Mouse (Mus musculus): ENCODE measurements around the gene Eci2. TPM values are rescaled to one million over a fixed set of nuclear protein-coding genes. Genes with fewer than 3 reads are reported as not detected.
A peak's percentile ranks its signal among the peaks of the same experiment; 100 is the strongest.

Eci2 gene
- polyA plus RNA-seq, 1 experiment = 82.4 TPM

GRCm38 (mm10) chr13:35058145-35058544 is 31.2 kb upstream of the Eci2 start:
- H3K27ac ChIP-seq (ENCODE audit: control insufficient read depth, insufficient read depth, low read length) = no peak overlapping the region
- H3K36me3 ChIP-seq (ENCODE audit: control insufficient read depth, insufficient read depth, low read length) = no peaks in the 10 kb centered on the region
- H3K4me1 ChIP-seq (replicated peaks; ENCODE audit: control insufficient read depth, insufficient read depth, low read length) = peaks cover 2% of the 10 kb centered on the region; the same call in 1 of the 2 replicates
- WGBS = 54% methylated on average over 5 of the region's 5 CpGs
- H3K4me3 ChIP-seq (ENCODE audit: control insufficient read depth, insufficient read depth, low read length) = no peak overlapping the region
- no peak for TF ChIP-seq POLR2A (IDR thresholded peaks at IDR 0.05; ENCODE audit: control insufficient read depth, extremely low read depth, insufficient read depth, low read length, poor library complexity)
- TF ChIP-seq CTCF (IDR thresholded peaks at IDR 0.05; ENCODE audit: borderline replicate concordance, control insufficient read depth, extremely low read depth, insufficient read depth, low read length, poor library complexity) = no peak
- H3K27me3 ChIP-seq (ENCODE audit: control insufficient read depth, insufficient read depth, low read length) = no peaks in the 10 kb centered on the region
- DNase-seq = no peak

GRCm38 (mm10) chr13:35036486-35036885 is 9.6 kb upstream of the Eci2 start:
- H3K27ac ChIP-seq (ENCODE audit: control insufficient read depth, insufficient read depth, low read length) = peak overlapping the region; percentile 97
- H3K4me3 ChIP-seq (ENCODE audit: control insufficient read depth, insufficient read depth, low read length) = no peak overlapping the region
- no peaks in the 10 kb centered on the region for H3K36me3 ChIP-seq (ENCODE audit: control insufficient read depth, insufficient read depth, low read length)
- peaks cover 57% of the 10 kb centered on the region for H3K4me1 ChIP-seq (replicated peaks; ENCODE audit: control insufficient read depth, insufficient read depth, low read length)
- no peak for DNase-seq
- no peak for TF ChIP-seq POLR2A (IDR thresholded peaks at IDR 0.05; ENCODE audit: control insufficient read depth, extremely low read depth, insufficient read depth, low read length, poor library complexity)
- no peak for TF ChIP-seq CTCF (IDR thresholded peaks at IDR 0.05; ENCODE audit: borderline replicate concordance, control insufficient read depth, extremely low read depth, insufficient read depth, low read length, poor library complexity)
- 83% methylated on average over 5 of the region's 5 CpGs for WGBS
- H3K27me3 ChIP-seq (ENCODE audit: control insufficient read depth, insufficient read depth, low read length) = no peaks in the 10 kb centered on the region

- Histone ChIP-seq H3K36me3 (ENCODE audit: control insufficient read depth, insufficient read depth, low read length) (no peaks in the 10 kb centered on the region), H3K27me3 (ENCODE audit: control insufficient read depth, insufficient read depth, low read length) (no peaks in the 10 kb centered on the region), H3K4me1 (replicated peaks; ENCODE audit: control insufficient read depth, insufficient read depth, low read length) (peaks cover 55% of the 10 kb centered on the region), H3K27ac (ENCODE audit: control insufficient read depth, insufficient read depth, low read length) (peak overlapping the region; percentile 97), H3K4me3 (ENCODE audit: control insufficient read depth, insufficient read depth, low read length) (no peak overlapping the region)
- peak; percentile 42 for DNase-seq
- no peak for TF ChIP-seq CTCF (IDR thresholded peaks at IDR 0.05; ENCODE audit: borderline replicate concordance, control insufficient read depth, extremely low read depth, insufficient read depth, low read length, poor library complexity)
- no peak for TF ChIP-seq POLR2A (IDR thresholded peaks at IDR 0.05; ENCODE audit: control insufficient read depth, extremely low read depth, insufficient read depth, low read length, poor library complexity)
- WGBS = 6% methylated on average over 4 of the region's 4 CpGs
Measured at GRCm38 (mm10) chr13:35035731-35036130, 8.8 kb upstream of the Eci2 start.

- DNase-seq = no peak
- WGBS = 71% methylated on average over 4 of the region's 4 CpGs
- no peak for TF ChIP-seq CTCF (IDR thresholded peaks at IDR 0.05; ENCODE audit: borderline replicate concordance, control insufficient read depth, extremely low read depth, insufficient read depth, low read length, poor library complexity)
- no peak for TF ChIP-seq POLR2A (IDR thresholded peaks at IDR 0.05; ENCODE audit: control insufficient read depth, extremely low read depth, insufficient read depth, low read length, poor library complexity)
Measured at GRCm38 (mm10) chr13:35033571-35033970, 6.7 kb upstream of the Eci2 start.

GRCm38 (mm10) chr13:35031684-35032082 is 4.8 kb upstream of the Eci2 start:
- TF ChIP-seq CTCF (IDR thresholded peaks at IDR 0.05; ENCODE audit: borderline replicate concordance, control insufficient read depth, extremely low read depth, insufficient read depth, low read length, poor library complexity) (peak; percentile 54; the same call in 1 of the 2 replicates), POLR2A (IDR thresholded peaks at IDR 0.05; ENCODE audit: control insufficient read depth, extremely low read depth, insufficient read depth, low read length, poor library complexity) (no peak)
- peak; percentile 58 for DNase-seq
- Histone ChIP-seq H3K36me3 (ENCODE audit: control insufficient read depth, insufficient read depth, low read length) (no peaks in the 10 kb centered on the region), H3K27ac (ENCODE audit: control insufficient read depth, insufficient read depth, low read length) (no peak overlapping the region), H3K4me3 (ENCODE audit: control insufficient read depth, insufficient read depth, low read length) (no peak overlapping the region), H3K27me3 (ENCODE audit: control insufficient read depth, insufficient read depth, low read length) (no peaks in the 10 kb centered on the region), H3K4me1 (replicated peaks; ENCODE audit: control insufficient read depth, insufficient read depth, low read length) (peaks cover 50% of the 10 kb centered on the region)
- 78% methylated on average over 4 of the region's 4 CpGs for WGBS

More at GRCm38 (mm10) chr13:35033571-35033970, 6.7 kb upstream of the Eci2 start:
- Histone ChIP-seq H3K27ac (ENCODE audit: control insufficient read depth, insufficient read depth, low read length) (peak overlapping the region; percentile 97), H3K4me1 (replicated peaks; ENCODE audit: control insufficient read depth, insufficient read depth, low read length) (peaks cover 49% of the 10 kb centered on the region), H3K36me3 (ENCODE audit: control insufficient read depth, insufficient read depth, low read length) (no peaks in the 10 kb centered on the region), H3K27me3 (ENCODE audit: control insufficient read depth, insufficient read depth, low read length) (no peaks in the 10 kb centered on the region), H3K4me3 (ENCODE audit: control insufficient read depth, insufficient read depth, low read length) (no peak overlapping the region)

- Histone ChIP-seq H3K4me1 (replicated peaks; ENCODE audit: control insufficient read depth, insufficient read depth, low read length) (peaks cover 46% of the 10 kb centered on the region), H3K4me3 (ENCODE audit: control insufficient read depth, insufficient read depth, low read length) (no peak overlapping the region), H3K27ac (ENCODE audit: control insufficient read depth, insufficient read depth, low read length) (no peak overlapping the region), H3K27me3 (ENCODE audit: control insufficient read depth, insufficient read depth, low read length) (no peaks in the 10 kb centered on the region), H3K36me3 (ENCODE audit: control insufficient read depth, insufficient read depth, low read length) (no peaks in the 10 kb centered on the region)
- 95% methylated on average over 7 of the region's 7 CpGs for WGBS
- no peak for DNase-seq
- TF ChIP-seq CTCF (IDR thresholded peaks at IDR 0.05; ENCODE audit: borderline replicate concordance, control insufficient read depth, extremely low read depth, insufficient read depth, low read length, poor library complexity) = no peak
- TF ChIP-seq POLR2A (IDR thresholded peaks at IDR 0.05; ENCODE audit: control insufficient read depth, extremely low read depth, insufficient read depth, low read length, poor library complexity) = no peak
Measured at GRCm38 (mm10) chr13:35030979-35031683, 4.2 kb upstream of the Eci2 start.

All from thymus, adult 2 months (tissue).